Mouse (Mus musculus): ENCODE results near the gene Ets1. TPM values are rescaled to one million over a fixed set of nuclear protein-coding genes. Genes with fewer than 3 reads are reported as not detected.

Ets1 gene
- polyA plus RNA-seq, 1 experiment from 2014 or later = 34.5 TPM

- DNase-seq (ENCODE audit: low spot score) (no peak), ATAC-seq (replicated peaks; ENCODE audit: insufficient number of reproducible peaks, low FRiP score, low TSS enrichment, low read depth) (no peak)
- Histone ChIP-seq H3K4me2 (ENCODE audit: low read depth, low read length) (no peak overlapping the region), H3K9ac (replicated peaks; ENCODE audit: low read length) (no peak overlapping the region), H3K36me3 (replicated peaks; ENCODE audit: control insufficient read depth, insufficient read depth, low read depth, low read length) (no peaks in the 10 kb centered on the region), H3K27me3 (ENCODE audit: control insufficient read depth, insufficient read depth, low read length) (no peaks in the 10 kb centered on the region), H3K4me3 (ENCODE audit: low read depth, low read length) (no peak overlapping the region), H3K4me1 (ENCODE audit: control insufficient read depth, insufficient read depth, low read length) (no peaks in the 10 kb centered on the region), H3K9me3 (replicated peaks; ENCODE audit: control insufficient read depth, low read length) (no peaks in the 10 kb centered on the region), H3K27ac (replicated peaks; ENCODE audit: low read depth, low read length) (no peak overlapping the region)
- WGBS = 88% methylated on average over 9 of the region's 9 CpGs
Measured at GRCm38 (mm10) chr9:32618544-32619120, 17.4 kb upstream of the Ets1 start.

- Histone ChIP-seq H3K36me3 (replicated peaks; ENCODE audit: control insufficient read depth, insufficient read depth, low read depth, low read length) (no peaks in the 10 kb centered on the region), H3K9me3 (replicated peaks; ENCODE audit: control insufficient read depth, low read length) (no peaks in the 10 kb centered on the region), H3K9ac (replicated peaks; ENCODE audit: low read length) (no peak overlapping the region), H3K27me3 (ENCODE audit: control insufficient read depth, insufficient read depth, low read length) (no peaks in the 10 kb centered on the region), H3K4me3 (ENCODE audit: low read depth, low read length) (no peak overlapping the region), H3K4me1 (ENCODE audit: control insufficient read depth, insufficient read depth, low read length) (no peaks in the 10 kb centered on the region), H3K4me2 (ENCODE audit: low read depth, low read length) (no peak overlapping the region), H3K27ac (replicated peaks; ENCODE audit: low read depth, low read length) (no peak overlapping the region)
- no peak for ATAC-seq (replicated peaks; ENCODE audit: insufficient number of reproducible peaks, low FRiP score, low TSS enrichment, low read depth)
- no peak for DNase-seq (ENCODE audit: low spot score)
- 87% methylated on average over 6 of the region's 6 CpGs for WGBS
Measured at GRCm38 (mm10) chr9:32619661-32620060, 16.4 kb upstream of the Ets1 start.

GRCm38 (mm10) chr9:32620446-32620845 is 15.6 kb upstream of the Ets1 start:
- Histone ChIP-seq H3K4me3 (ENCODE audit: low read depth, low read length) (no peak overlapping the region), H3K9ac (replicated peaks; ENCODE audit: low read length) (no peak overlapping the region), H3K27me3 (ENCODE audit: control insufficient read depth, insufficient read depth, low read length) (no peaks in the 10 kb centered on the region), H3K4me2 (ENCODE audit: low read depth, low read length) (no peak overlapping the region), H3K27ac (replicated peaks; ENCODE audit: low read depth, low read length) (no peak overlapping the region), H3K36me3 (replicated peaks; ENCODE audit: control insufficient read depth, insufficient read depth, low read depth, low read length) (no peaks in the 10 kb centered on the region), H3K4me1 (ENCODE audit: control insufficient read depth, insufficient read depth, low read length) (no peaks in the 10 kb centered on the region), H3K9me3 (replicated peaks; ENCODE audit: control insufficient read depth, low read length) (no peaks in the 10 kb centered on the region)
- no peak for ATAC-seq (replicated peaks; ENCODE audit: insufficient number of reproducible peaks, low FRiP score, low TSS enrichment, low read depth)
- 93% methylated on average over 3 of the region's 3 CpGs for WGBS
- DNase-seq (ENCODE audit: low spot score) = no peak

- ATAC-seq (replicated peaks; ENCODE audit: insufficient number of reproducible peaks, low FRiP score, low TSS enrichment, low read depth) (no peak), DNase-seq (ENCODE audit: low spot score) (no peak)
- H3K27ac ChIP-seq (replicated peaks; ENCODE audit: low read depth, low read length) = no peak overlapping the region
- H3K36me3 ChIP-seq (replicated peaks; ENCODE audit: control insufficient read depth, insufficient read depth, low read depth, low read length) = no peaks in the 10 kb centered on the region
- H3K4me2 ChIP-seq (ENCODE audit: low read depth, low read length) = no peak overlapping the region
- H3K9ac ChIP-seq (replicated peaks; ENCODE audit: low read length) = no peak overlapping the region
- H3K27me3 ChIP-seq (ENCODE audit: control insufficient read depth, insufficient read depth, low read length) = no peaks in the 10 kb centered on the region
- H3K4me3 ChIP-seq (ENCODE audit: low read depth, low read length) = no peak overlapping the region
- no peaks in the 10 kb centered on the region for H3K9me3 ChIP-seq (replicated peaks; ENCODE audit: control insufficient read depth, low read length)
- WGBS = 65% methylated on average over 1 of the region's 1 CpGs
- H3K4me1 ChIP-seq (ENCODE audit: control insufficient read depth, insufficient read depth, low read length) = no peaks in the 10 kb centered on the region
Measured at GRCm38 (mm10) chr9:32629385-32629981, 6.5 kb upstream of the Ets1 start.

- no peak overlapping the region for H3K9ac ChIP-seq (replicated peaks; ENCODE audit: low read length)
- H3K4me2 ChIP-seq (ENCODE audit: low read depth, low read length) = no peak overlapping the region
- H3K4me1 ChIP-seq (ENCODE audit: control insufficient read depth, insufficient read depth, low read length) = no peaks in the 10 kb centered on the region
- H3K27me3 ChIP-seq (ENCODE audit: control insufficient read depth, insufficient read depth, low read length) = no peaks in the 10 kb centered on the region
- no peak overlapping the region for H3K27ac ChIP-seq (replicated peaks; ENCODE audit: low read depth, low read length)
- no peaks in the 10 kb centered on the region for H3K36me3 ChIP-seq (replicated peaks; ENCODE audit: control insufficient read depth, insufficient read depth, low read depth, low read length)
- no peak for ATAC-seq (replicated peaks; ENCODE audit: insufficient number of reproducible peaks, low FRiP score, low TSS enrichment, low read depth)
- DNase-seq (ENCODE audit: low spot score) = no peak
- H3K9me3 ChIP-seq (replicated peaks; ENCODE audit: control insufficient read depth, low read length) = no peaks in the 10 kb centered on the region
- no peak overlapping the region for H3K4me3 ChIP-seq (ENCODE audit: low read depth, low read length)
Measured at GRCm38 (mm10) chr9:32631341-32631740, 4.7 kb upstream of the Ets1 start.

GRCm38 (mm10) chr9:32632237-32632636 is 3.8 kb upstream of the Ets1 start:
- ATAC-seq (replicated peaks; ENCODE audit: insufficient number of reproducible peaks, low FRiP score, low TSS enrichment, low read depth) = no peak
- no peak for DNase-seq (ENCODE audit: low spot score)
- no peak overlapping the region for H3K4me3 ChIP-seq (ENCODE audit: low read depth, low read length)
- no peak overlapping the region for H3K9ac ChIP-seq (replicated peaks; ENCODE audit: low read length)
- no peaks in the 10 kb centered on the region for H3K27me3 ChIP-seq (ENCODE audit: control insufficient read depth, insufficient read depth, low read length)
- H3K9me3 ChIP-seq (replicated peaks; ENCODE audit: control insufficient read depth, low read length) = no peaks in the 10 kb centered on the region
- no peak overlapping the region for H3K27ac ChIP-seq (replicated peaks; ENCODE audit: low read depth, low read length)
- 48% methylated on average over 7 of the region's 7 CpGs for WGBS
- no peaks in the 10 kb centered on the region for H3K36me3 ChIP-seq (replicated peaks; ENCODE audit: control insufficient read depth, insufficient read depth, low read depth, low read length)
- H3K4me2 ChIP-seq (ENCODE audit: low read depth, low read length) = no peak overlapping the region
- 0 out of 2 replicates have a peak, but pooled peaks cover 2% of the 10 kb centered on the region for H3K4me1 ChIP-seq (ENCODE audit: control insufficient read depth, insufficient read depth, low read length)

- no peaks in the 10 kb centered on the region for H3K9me3 ChIP-seq (replicated peaks; ENCODE audit: control insufficient read depth, low read length)
- no peaks in the 10 kb centered on the region for H3K27me3 ChIP-seq (ENCODE audit: control insufficient read depth, insufficient read depth, low read length)
- no peak overlapping the region for H3K27ac ChIP-seq (replicated peaks; ENCODE audit: low read depth, low read length)
- no peak overlapping the region for H3K4me2 ChIP-seq (ENCODE audit: low read depth, low read length)
- DNase-seq (ENCODE audit: low spot score) = no peak
- peaks cover 3% of the 10 kb centered on the region; the same call in 1 of the 2 replicates for H3K4me1 ChIP-seq (ENCODE audit: control insufficient read depth, insufficient read depth, low read length)
- ATAC-seq (replicated peaks; ENCODE audit: insufficient number of reproducible peaks, low FRiP score, low TSS enrichment, low read depth) = no peak
- no peak overlapping the region for H3K9ac ChIP-seq (replicated peaks; ENCODE audit: low read length)
- 42% methylated on average over 3 of the region's 3 CpGs for WGBS
- H3K4me3 ChIP-seq (ENCODE audit: low read depth, low read length) = no peak overlapping the region
- H3K36me3 ChIP-seq (replicated peaks; ENCODE audit: control insufficient read depth, insufficient read depth, low read depth, low read length) = no peaks in the 10 kb centered on the region
Measured at GRCm38 (mm10) chr9:32644981-32645380, 9.0 kb downstream of the Ets1 start.

GRCm38 (mm10) chr9:32645475-32645874 is 9.5 kb downstream of the Ets1 start:
- DNase-seq (ENCODE audit: low spot score) = no peak
- H3K9me3 ChIP-seq (replicated peaks; ENCODE audit: control insufficient read depth, low read length) = no peaks in the 10 kb centered on the region

More at GRCm38 (mm10) chr9:32645475-32645874, 9.5 kb downstream of the Ets1 start:
- ATAC-seq (replicated peaks; ENCODE audit: insufficient number of reproducible peaks, low FRiP score, low TSS enrichment, low read depth) = no peak
- H3K4me1 ChIP-seq (ENCODE audit: control insufficient read depth, insufficient read depth, low read length) = peaks cover 3% of the 10 kb centered on the region; the same call in 1 of the 2 replicates
- H3K4me2 ChIP-seq (ENCODE audit: low read depth, low read length) = no peak overlapping the region; the same call in 1 of the 2 replicates
- no peaks in the 10 kb centered on the region for H3K27me3 ChIP-seq (ENCODE audit: control insufficient read depth, insufficient read depth, low read length)
- no peak overlapping the region for H3K9ac ChIP-seq (replicated peaks; ENCODE audit: low read length)
- no peaks in the 10 kb centered on the region for H3K36me3 ChIP-seq (replicated peaks; ENCODE audit: control insufficient read depth, insufficient read depth, low read depth, low read length)
- 13% methylated on average over 9 of the region's 9 CpGs for WGBS
- no peak overlapping the region for H3K4me3 ChIP-seq (ENCODE audit: low read depth, low read length)
- no peak overlapping the region for H3K27ac ChIP-seq (replicated peaks; ENCODE audit: low read depth, low read length)

All from embryonic facial prominence, embryonic 11.5 days (tissue).